Mouse (Mus musculus): ENCODE measurements around the gene Unc5c.

GRCm38 (mm10) chr3:141811348-141811747, 346.3 kb downstream of the Unc5c start:
- TF ChIP-seq TAL1 (IDR thresholded peaks at IDR 0.05; ENCODE audit: low read length) (no peak), GATA1 (IDR thresholded peaks at IDR 0.05; ENCODE audit: low read length) (no peak)
